Mouse (Mus musculus): ENCODE data around the gene Dlk2.

- TF ChIP-seq CTCF (IDR thresholded peaks at IDR 0.05; ENCODE audit: low read depth, low read length) (no peak), GATA1 (IDR thresholded peaks at IDR 0.05; ENCODE audit: borderline replicate concordance, low read length) (no peak), GATA2 (IDR thresholded peaks at IDR 0.05; ENCODE audit: borderline replicate concordance, low read depth, low read length) (no peak), TAL1 (conservative IDR thresholded peaks at IDR 0.05; ENCODE audit: low read depth, low read length) (no peak)
These were observed 49.6 kb upstream of the Dlk2 start, which contains the start of the genes Polr1c and Yipf3 for GRCm38 (mm10) chr17:46247512-46248188.
